Mouse (Mus musculus): ENCODE data around the gene Hist1h2ae. TPM values are rescaled to one million over a fixed set of nuclear protein-coding genes. Genes with fewer than 3 reads are reported as not detected.
"Not testable (repeated sequence)": the region's sequence is repeated elsewhere in the genome, so short reads cannot be mapped to it uniquely, and the experiment has no call there.

Gene Hist1h2ae
- polyA plus RNA-seq, 1 experiment from 2014 or later = 113 TPM

DNA sequence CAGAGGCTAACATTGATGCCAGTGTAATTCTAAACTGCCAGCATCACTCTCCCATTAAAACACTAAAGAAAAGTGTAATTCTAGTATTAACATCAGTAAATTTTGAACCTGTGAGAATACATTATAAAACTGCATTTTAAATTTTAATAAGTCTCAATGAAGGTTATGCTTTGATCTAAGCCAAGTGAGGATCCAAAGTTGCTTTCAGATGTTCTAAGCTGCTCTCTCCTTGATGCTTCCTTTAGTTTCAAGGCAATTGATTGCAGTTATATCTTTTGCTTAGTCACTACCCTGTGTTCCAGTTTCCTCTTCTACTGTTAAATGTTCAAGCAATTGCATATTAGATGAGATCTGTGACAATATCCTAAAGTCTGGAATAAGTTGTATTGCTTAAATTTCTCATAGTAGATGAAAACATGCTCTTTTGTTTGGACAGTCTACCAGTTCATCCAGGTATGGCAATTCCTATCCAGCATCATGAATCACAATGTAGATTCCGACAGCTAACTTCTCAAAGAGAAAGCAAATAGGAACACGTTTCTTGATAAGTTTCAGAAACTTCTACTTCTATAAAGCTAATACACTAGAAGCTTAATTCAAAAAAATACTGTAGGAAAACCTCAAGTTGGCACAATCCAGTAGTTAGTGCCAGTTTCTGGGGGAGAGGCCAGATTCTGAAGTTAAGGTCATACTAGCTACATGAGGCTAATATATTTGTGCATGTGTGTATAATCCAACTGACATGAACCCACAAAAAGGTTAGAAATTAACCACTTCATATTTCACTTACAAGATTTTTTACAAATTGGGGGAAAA lies 1.4 kb upstream of the Hist1h2ae start:
- peak overlapping the region; percentile 68 for H3K4me2 ChIP-seq (replicated peaks)
- peak overlapping the region; percentile 96 for H3K27ac ChIP-seq (replicated peaks)
- H3K9ac ChIP-seq (replicated peaks) = peak overlapping the region; percentile 72
- ATAC-seq (ENCODE audit: low FRiP score, low read depth) = no peak
- WGBS = 35% methylated on average over 2 of the region's 2 CpGs
- no peaks in the 10 kb centered on the region for H3K27me3 ChIP-seq
- no peaks in the 10 kb centered on the region for H3K36me3 ChIP-seq
- H3K9me3 ChIP-seq = no peaks in the 10 kb centered on the region
- H3K4me3 ChIP-seq = peak overlapping the region; percentile 45
- H3K4me1 ChIP-seq = peaks cover 32% of the 10 kb centered on the region

DNA sequence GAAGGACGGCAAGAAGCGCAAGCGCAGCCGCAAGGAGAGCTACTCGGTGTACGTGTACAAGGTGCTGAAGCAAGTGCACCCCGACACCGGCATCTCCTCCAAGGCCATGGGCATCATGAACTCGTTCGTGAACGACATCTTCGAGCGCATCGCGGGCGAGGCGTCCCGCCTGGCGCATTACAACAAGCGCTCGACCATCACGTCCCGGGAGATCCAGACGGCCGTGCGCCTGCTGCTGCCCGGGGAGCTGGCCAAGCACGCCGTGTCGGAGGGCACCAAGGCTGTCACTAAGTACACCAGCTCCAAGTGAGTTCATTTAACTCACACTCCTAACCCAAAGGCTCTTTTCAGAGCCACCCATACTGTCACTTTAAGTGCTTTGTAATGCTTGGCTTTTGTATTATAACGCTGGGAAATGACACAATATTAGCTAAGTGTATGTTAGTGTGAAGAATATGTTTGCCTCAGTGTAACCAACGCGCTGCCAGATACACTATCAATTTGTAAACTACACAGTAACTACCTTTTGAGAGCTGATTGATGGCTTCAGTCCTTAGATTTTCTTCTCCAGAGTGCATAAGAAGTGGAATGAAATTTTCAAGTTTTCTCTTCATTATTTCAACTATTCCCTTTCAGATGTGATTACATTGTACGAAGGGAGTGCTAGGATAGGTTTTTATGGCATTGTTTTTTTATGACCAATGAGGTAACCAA lies 641 bp upstream of the Hist1h2ae start:
- Histone ChIP-seq H3K4me3 (peak overlapping the region; percentile 45), H3K4me1 (peaks cover 26% of the 10 kb centered on the region), H3K4me2 (replicated peaks) (peak overlapping the region; percentile 68), H3K27ac (replicated peaks) (peak overlapping the region; percentile 96), H3K9ac (replicated peaks) (peak overlapping the region; percentile 72)
- not testable (repeated sequence) for H3K9me3 ChIP-seq; ATAC-seq (ENCODE audit: low FRiP score, low read depth); H3K27me3 ChIP-seq; H3K36me3 ChIP-seq
- WGBS = under 1% methylated on average over 17 of the region's 34 CpGs

DNA sequence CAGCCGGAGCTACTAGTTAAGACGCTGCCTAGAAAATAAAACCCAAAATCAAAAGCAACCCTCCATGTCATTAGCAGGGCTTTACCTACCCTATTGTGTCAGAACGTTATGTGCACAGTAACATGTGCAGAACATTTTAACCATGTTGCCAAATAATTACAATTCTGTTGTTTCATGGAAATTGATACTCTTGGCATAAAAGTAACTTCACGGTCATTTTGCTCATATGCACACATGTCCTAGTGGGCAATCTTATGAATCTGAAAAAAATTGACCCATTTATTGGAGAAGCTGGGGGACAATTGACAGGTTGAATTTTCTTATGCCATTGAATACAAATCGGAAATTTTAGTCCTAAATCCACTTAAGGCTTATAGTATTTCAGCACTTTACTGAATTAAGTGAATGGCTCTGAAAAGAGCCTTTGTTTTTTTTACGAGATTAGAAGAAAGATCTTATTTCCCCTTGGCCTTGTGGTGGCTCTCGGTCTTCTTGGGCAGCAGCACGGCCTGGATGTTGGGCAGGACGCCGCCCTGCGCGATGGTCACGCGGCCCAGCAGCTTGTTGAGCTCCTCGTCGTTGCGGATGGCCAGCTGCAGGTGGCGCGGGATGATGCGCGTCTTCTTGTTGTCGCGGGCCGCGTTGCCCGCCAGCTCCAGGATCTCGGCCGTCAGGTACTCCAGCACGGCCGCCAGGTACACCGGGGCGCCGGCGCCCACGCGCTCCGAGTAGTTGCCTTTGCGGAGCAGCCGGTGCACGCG lies 579 bp downstream of the Hist1h2ae start:
- H3K36me3 ChIP-seq; H3K27me3 ChIP-seq; H3K9me3 ChIP-seq; ATAC-seq (ENCODE audit: low FRiP score, low read depth): not testable (repeated sequence)
- Histone ChIP-seq H3K27ac (replicated peaks) (peak overlapping the region; percentile 96), H3K4me2 (replicated peaks) (peak overlapping the region; percentile 68), H3K4me1 (peaks cover 19% of the 10 kb centered on the region), H3K4me3 (peak overlapping the region; percentile 42), H3K9ac (replicated peaks) (peak overlapping the region; percentile 50)
- 2% methylated on average over 21 of the region's 41 CpGs for WGBS

DNA sequence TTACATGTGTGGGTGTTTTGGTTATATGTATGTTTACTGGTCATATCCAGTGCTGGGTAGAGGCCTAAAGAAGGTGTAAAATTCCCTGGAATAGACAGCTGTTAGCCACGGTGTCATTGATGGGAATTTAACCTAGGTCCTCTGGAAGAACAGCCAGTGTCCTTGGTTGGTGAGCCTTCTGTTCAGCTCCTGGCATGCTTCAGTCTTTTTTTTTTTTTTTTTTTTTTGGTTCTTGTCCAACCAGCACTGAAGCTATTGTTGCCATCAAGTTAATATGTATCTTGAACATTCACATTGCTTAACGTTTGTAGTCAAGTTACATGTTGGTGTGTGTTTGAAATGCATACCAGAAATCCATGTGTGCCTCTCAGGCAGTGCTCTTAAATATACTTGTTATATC lies 6.5 kb downstream of the Hist1h2ae start:
- no peak overlapping the region for H3K4me3 ChIP-seq
- H3K9ac ChIP-seq (replicated peaks) = no peak overlapping the region
- no peaks in the 10 kb centered on the region for H3K27me3 ChIP-seq
- 0 out of 2 replicates have a peak, but pooled peaks cover 2% of the 10 kb centered on the region for H3K4me1 ChIP-seq
- peak overlapping the region; percentile 98; the same call in 1 of the 2 replicates for H3K27ac ChIP-seq (replicated peaks)
- no peaks in the 10 kb centered on the region for H3K9me3 ChIP-seq
- no peak overlapping the region for H3K4me2 ChIP-seq (replicated peaks)
- no peaks in the 10 kb centered on the region for H3K36me3 ChIP-seq
- 96% methylated on average over 2 of the region's 2 CpGs for WGBS
- ATAC-seq (ENCODE audit: low FRiP score, low read depth) = no peak

GRCm38 (mm10) chr13:23562699-23563462 lies 8.1 kb downstream of the Hist1h2ae start:
- Histone ChIP-seq H3K27me3 (no peaks in the 10 kb centered on the region), H3K27ac (replicated peaks) (peak overlapping the region; percentile 98), H3K4me3 (peak overlapping the region; percentile 46), H3K36me3 (no peaks in the 10 kb centered on the region), H3K4me1 (0 out of 2 replicates have a peak, but pooled peaks cover 2% of the 10 kb centered on the region), H3K9ac (replicated peaks) (peak overlapping the region; percentile 56), H3K9me3 (no peaks in the 10 kb centered on the region), H3K4me2 (replicated peaks) (peak overlapping the region; percentile 78)
- WGBS = 2% methylated on average over 18 of the region's 18 CpGs
- peak; percentile 46; the same call in 1 of the 2 replicates for ATAC-seq (ENCODE audit: low FRiP score, low read depth)

GRCm38 (mm10) chr13:23561883-23562659 lies 8.9 kb downstream of the Hist1h2ae start, which contains the start of gene Hist1h3e:
TSS of gene Hist1h3e (minus strand) at chr13:23562369.
- H3K9ac ChIP-seq (replicated peaks) = peak within 1 kb of the TSS; percentile 56
- peak within 1 kb of the TSS; percentile 98 for H3K27ac ChIP-seq (replicated peaks)
- H3K4me1 ChIP-seq, H3K9me3 ChIP-seq, H3K27me3 ChIP-seq, H3K36me3 ChIP-seq: not testable (repeated sequence)
- under 1% methylated on average over 59 of the region's 67 CpGs for WGBS
- peak within 1 kb of the TSS; percentile 78 for H3K4me2 ChIP-seq (replicated peaks)
- H3K4me3 ChIP-seq = peak within 1 kb of the TSS; percentile 46
- peak; percentile 98 for ATAC-seq (ENCODE audit: low FRiP score, low read depth)

- H3K9me3 ChIP-seq; H3K27me3 ChIP-seq; H3K36me3 ChIP-seq; H3K4me1 ChIP-seq; ATAC-seq (ENCODE audit: low FRiP score, low read depth): not testable (repeated sequence)
- H3K9ac ChIP-seq (replicated peaks) = peak overlapping the region; percentile 49; the same call in 1 of the 2 replicates
- H3K4me2 ChIP-seq (replicated peaks) = peak overlapping the region; percentile 78
- H3K4me3 ChIP-seq = peak overlapping the region; percentile 46
- WGBS = 0% methylated on average over 2 of the region's 5 CpGs
- peak overlapping the region; percentile 98 for H3K27ac ChIP-seq (replicated peaks)
Measured at GRCm38 (mm10) chr13:23561531-23561882, 9.5 kb downstream of the Hist1h2ae start.

DNA sequence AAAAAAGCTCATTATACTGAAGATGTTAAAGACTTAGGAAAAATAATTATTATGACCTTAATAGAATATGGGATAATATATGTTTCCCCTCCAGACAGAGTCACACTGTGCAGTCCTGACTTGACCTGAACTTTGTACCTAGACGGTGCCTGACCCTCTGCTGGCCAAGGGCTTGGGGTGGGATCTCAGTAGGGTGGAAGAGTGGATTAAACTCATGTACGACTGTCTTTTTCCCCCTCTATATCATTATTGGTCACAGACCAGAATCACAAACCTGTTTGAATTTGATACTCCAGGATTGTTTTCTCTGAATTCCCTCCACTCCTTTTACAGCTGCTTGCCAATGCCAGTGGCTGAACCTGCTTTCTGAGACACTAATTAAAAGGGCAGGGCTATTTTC lies 10.3 kb downstream of the Hist1h2ae start:
- H3K27me3 ChIP-seq; H3K9ac ChIP-seq (replicated peaks); H3K9me3 ChIP-seq; ATAC-seq (ENCODE audit: low FRiP score, low read depth); H3K36me3 ChIP-seq; H3K4me3 ChIP-seq; H3K4me1 ChIP-seq: not testable (repeated sequence)
- Histone ChIP-seq H3K4me2 (replicated peaks) (peak overlapping the region; percentile 26), H3K27ac (replicated peaks) (peak overlapping the region; percentile 65)
- WGBS = 12% methylated on average over 2 of the region's 2 CpGs

- WGBS = 68% methylated on average over 3 of the region's 3 CpGs
- no peaks in the 10 kb centered on the region for H3K9me3 ChIP-seq
- no peak for ATAC-seq (ENCODE audit: low FRiP score, low read depth)
- H3K4me3 ChIP-seq = no peak overlapping the region
- H3K27me3 ChIP-seq = no peaks in the 10 kb centered on the region
- H3K9ac ChIP-seq (replicated peaks) = no peak overlapping the region
- H3K4me2 ChIP-seq (replicated peaks) = peak overlapping the region; percentile 98; the same call in 1 of the 2 replicates
- peak overlapping the region; percentile 97; the same call in 1 of the 2 replicates for H3K27ac ChIP-seq (replicated peaks)
- peaks cover 20% of the 10 kb centered on the region for H3K4me1 ChIP-seq
- H3K36me3 ChIP-seq = no peaks in the 10 kb centered on the region
Measured at GRCm38 (mm10) chr13:23556906-23557305, 14.1 kb downstream of the Hist1h2ae start.

DNA sequence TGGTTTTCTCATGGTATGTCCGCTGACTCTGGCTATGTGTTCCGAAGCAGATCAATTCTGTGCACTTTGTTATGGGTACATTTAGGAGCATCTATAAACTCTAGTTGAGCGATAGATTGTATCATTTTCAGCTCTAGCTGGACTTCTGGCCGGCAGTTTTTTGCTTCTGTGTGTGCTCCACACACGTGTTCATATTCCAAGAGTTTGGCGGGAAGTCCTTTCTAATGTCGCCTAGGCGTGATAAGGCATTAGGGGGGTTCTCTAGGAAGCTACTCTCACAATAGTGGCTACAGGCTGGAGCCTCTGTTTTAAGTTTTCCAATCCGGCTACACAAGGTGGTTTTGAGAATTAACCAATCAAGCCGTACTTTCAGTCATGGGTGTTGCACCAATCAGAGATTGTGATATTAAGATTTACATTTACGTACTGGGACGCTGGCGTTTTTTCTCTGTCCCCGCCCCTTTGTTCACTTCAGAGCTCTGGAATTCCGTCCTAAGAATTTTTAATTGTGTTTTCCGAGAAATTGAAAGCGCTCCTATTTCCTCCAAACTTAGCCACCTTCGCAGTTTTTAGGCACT lies 15.1 kb downstream of the Hist1h2ae start:
- Histone ChIP-seq H3K9me3 (no peaks in the 10 kb centered on the region), H3K4me2 (replicated peaks) (peak overlapping the region; percentile 98), H3K27me3 (no peaks in the 10 kb centered on the region), H3K9ac (replicated peaks) (peak overlapping the region; percentile 75), H3K4me1 (peaks cover 20% of the 10 kb centered on the region), H3K4me3 (peak overlapping the region; percentile 59), H3K27ac (replicated peaks) (peak overlapping the region; percentile 97), H3K36me3 (no peaks in the 10 kb centered on the region)
- under 1% methylated on average over 18 of the region's 18 CpGs for WGBS
- peak; percentile 76 for ATAC-seq (ENCODE audit: low FRiP score, low read depth)
